Mouse (Mus musculus) 3T3-L1 (cell line): ENCODE measurements around the gene Hoxb4.

Experiments
- DNase-seq: peaks from one replicate; pipeline ENCODE4 v3.0.0-alpha.2; 2015; ENCODE audit warnings: low read depth, low spot score

The Hoxb4 gene

DNA sequence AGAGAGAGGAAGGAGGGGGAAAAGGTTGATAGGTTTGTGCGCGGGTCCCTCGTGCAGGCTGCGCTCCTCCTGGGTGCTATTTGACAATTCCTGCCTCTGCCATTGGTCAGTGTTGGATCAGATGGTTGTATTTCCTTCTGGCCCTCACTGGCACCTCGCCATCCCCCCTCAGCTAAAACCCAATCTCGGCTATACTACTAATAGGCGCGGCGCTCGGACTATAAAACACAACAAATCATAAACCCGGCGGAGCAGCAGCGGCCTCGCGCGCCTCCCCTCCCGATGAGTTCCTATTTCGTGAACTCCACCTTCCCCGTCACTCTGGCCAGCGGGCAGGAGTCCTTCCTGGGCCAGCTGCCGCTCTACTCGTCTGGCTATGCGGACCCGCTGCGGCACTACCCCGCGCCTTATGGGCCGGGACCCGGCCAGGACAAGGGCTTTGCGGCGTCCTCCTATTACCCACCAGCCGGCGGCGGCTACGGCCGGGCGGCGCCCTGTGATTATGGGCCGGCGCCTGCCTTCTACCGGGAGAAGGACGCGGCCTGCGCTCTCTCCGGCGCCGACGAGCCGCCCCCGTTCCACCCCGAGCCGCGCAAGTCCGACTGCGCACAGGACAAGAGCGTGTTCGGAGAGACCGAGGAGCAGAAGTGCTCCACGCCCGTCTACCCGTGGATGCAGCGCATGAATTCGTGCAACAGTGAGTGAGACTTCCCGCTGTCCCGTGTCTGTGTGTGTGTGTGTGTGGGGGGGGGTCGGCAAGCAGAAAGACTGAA is 19.0 kb upstream of the Hoxb4 start:
- no peak for DNase-seq

GRCm38 (mm10) chr11:96299781-96300180 is 18.3 kb upstream of the Hoxb4 start:
- DNase-seq, result no peak

GRCm38 (mm10) chr11:96300354-96301063 is 17.6 kb upstream of the Hoxb4 start:
- no peak for DNase-seq

- DNase-seq, result no peak
Measured at GRCm38 (mm10) chr11:96301064-96301431, 17.0 kb upstream of the Hoxb4 start.

DNA sequence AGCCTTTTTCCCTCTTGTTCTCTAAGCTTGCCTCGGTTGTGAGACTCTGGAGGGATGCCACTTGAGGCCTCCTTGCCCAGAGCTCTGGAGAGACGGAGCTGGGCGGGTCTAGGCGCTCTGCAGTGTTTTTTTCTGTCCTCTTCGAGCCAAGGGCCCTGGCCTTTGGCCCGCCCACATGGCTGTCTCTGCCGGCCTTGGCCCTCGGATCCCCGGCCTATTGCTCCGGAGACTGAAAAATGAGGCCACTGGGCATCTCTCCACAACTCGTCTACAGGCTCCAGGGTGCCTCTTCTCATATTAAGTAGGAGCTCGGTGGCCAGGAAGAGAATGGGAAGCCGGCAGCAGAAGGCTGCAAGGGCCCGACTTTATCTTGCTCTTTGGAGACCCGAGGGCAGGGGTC is 16.2 kb upstream of the Hoxb4 start:
- DNase-seq, result no peak

GRCm38 (mm10) chr11:96302381-96303150 is 15.5 kb upstream of the Hoxb4 start:
- DNase-seq, result no peak

DNA sequence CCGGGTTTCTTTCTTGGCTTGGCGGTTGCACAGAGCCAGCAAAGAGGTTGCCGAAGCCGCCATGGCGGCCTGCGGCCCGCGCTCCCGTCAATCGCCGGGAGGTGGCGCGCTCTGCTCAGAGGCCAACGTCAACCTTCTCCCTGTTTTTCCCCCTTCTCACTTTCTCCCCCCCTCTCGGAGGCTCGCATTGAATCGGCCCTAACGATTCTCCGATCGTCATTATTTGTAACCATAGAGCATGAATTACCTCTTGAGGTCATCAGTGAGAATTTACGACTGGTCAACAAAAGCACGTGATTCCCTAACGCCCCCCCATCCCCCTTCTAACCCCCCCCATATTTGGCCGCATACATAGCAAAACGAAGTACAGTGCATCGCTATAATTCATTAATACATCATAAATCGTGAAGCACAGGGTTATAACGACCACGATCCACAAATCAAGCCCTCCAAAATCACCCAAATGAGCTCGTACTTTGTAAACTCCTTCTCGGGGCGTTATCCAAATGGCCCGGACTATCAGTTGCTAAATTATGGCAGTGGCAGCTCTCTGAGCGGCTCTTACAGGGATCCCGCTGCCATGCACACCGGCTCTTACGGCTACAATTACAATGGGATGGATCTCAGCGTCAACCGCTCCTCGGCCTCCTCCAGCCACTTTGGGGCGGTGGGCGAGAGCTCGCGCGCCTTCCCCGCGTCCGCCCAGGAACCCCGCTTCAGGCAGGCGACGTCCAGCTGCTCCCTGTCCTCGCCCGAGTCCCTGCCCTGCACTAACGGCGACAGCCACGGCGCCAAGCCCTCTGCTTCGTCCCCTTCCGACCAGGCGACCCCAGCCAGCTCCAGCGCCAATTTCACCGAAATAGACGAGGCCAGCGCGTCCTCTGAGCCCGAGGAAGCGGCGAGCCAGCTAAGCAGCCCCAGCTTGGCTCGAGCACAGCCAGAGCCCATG is 14.6 kb upstream of the Hoxb4 start, which contains the start of gene Hoxb5:
TSS of gene Hoxb5 (plus strand) at position 186 of the 949 bp plus-strand sequence.
- peak; percentile 53 for DNase-seq

- DNase-seq, result no peak
Measured at GRCm38 (mm10) chr11:96304381-96305195, 13.5 kb upstream of the Hoxb4 start.

- no peak for DNase-seq
Measured at GRCm38 (mm10) chr11:96305505-96306182, 12.4 kb upstream of the Hoxb4 start.

DNA sequence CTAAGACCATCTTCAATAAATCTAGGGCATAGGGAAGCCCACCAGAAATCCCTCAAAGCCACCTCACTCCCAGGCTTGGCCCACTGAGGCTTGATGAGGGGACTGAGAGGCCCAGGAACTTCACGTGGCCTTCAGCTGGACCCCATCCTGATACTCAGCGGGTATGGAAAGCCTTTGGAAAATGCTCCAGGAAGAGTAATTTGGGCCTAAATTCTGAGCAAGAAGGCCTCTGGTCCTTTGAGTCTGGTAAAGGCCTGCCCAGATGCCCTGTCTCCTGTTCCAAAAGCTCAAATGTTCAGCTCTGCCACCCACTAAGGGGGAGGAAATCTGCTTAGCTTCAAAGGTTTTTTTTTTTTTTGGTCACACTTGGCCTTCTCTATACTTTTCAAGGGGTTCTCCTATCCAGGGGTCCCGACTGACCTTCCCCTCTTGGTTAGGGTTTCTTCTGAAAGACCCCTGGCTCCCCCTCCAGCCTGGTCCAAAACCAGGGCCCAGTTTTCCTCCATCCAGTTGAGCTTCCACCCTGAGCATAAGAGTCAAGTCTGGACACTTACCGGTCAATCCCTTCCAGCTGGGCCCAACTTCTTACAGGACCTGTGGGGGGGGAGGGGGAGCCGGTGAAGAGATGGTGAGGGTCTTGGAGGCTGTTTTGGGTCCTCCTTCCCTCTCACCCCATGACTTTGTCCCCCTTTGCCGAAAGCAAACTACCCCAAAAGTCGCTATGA is 11.7 kb upstream of the Hoxb4 start:
- no peak for DNase-seq

DNA sequence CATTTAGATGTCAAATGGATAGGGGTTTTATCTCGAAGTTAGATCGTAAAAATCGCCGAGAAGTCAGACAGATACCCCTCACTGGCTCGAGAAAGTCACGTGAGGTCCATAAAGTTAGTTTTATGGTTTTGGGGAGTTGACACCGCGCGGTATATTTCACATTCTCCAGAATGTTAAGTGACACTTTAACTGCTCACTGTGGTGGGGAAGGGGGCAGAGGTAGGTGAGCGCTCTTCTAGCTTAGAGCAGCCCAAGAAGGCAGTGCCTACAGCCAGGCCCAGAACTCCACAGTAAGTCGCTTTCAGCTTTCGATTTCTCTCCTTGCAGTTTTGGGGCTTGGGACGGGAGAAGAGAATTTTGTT is 11.2 kb upstream of the Hoxb4 start:
- DNase-seq, result no peak

DNA sequence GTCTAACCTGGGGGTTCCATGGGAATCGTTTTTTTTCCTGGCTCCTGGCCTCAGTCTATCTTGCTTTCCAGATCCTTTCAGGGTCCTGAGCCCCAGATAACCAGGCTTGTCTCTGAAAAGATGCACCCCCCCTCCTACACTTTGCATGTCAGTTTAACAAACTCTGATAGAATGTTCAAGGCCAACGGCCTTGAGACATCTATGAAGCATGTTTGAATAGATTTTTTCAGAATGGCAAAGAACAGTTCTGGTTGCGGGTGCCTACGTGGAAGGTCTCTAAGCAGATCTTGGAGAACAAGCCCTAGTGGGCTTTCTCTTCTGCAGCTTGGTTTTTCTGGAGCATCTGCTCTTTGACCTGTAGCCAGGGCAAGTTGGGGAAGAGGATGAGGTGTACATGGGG is 9.3 kb upstream of the Hoxb4 start:
- no peak for DNase-seq

DNA sequence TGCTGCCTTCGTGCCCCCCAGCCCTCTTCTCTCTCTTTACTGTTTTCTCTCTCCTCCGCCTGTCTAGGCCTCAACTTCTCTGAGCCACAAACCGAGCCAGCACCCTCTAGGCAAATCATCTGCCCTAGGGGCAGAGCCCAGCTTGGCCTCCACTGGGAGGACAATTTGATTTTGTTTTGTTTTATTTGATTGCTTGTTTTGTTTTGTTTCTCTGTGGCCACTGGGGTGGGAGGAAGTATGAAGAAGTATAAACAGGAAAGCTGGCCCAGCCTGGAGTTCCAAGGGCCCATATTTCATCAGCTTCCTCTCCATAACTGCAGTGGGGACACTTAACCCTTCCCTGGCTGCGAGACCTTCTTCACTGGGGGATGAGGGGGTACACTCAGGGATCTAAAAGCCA is 8.8 kb upstream of the Hoxb4 start:
- no peak for DNase-seq

GRCm38 (mm10) chr11:96310183-96310938 is 7.7 kb upstream of the Hoxb4 start:
- no peak for DNase-seq

DNA sequence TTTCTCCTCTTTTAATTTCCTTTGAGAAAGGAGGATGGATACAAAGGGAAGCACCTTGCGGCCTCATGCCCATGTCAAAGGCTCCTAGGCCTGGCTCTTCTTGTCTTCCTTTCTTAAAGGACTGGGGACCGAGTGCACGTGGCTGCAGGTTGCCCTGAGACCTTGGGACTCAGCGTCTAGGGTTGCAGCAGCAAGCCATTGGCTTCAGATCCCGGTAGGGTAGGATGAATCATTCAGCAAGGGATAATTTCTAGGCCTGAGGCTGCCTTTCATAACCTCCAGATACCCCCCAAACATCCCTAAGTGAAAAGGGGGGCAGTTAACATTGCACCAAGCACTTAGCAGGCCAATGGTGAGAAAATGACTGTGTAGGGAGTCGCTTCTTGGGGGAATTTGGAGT is 7.0 kb upstream of the Hoxb4 start:
- DNase-seq, result no peak

GRCm38 (mm10) chr11:96311520-96312417 is 6.3 kb upstream of the Hoxb4 start:
- DNase-seq, result peak; percentile 56

- no peak for DNase-seq
Measured at GRCm38 (mm10) chr11:96313134-96313533, 4.9 kb upstream of the Hoxb4 start.
